Mouse (Mus musculus): ENCODE measurements around the gene Tpcn2. TPM values are rescaled to one million over a fixed set of nuclear protein-coding genes. Genes with fewer than 3 reads are reported as not detected.

Tpcn2 gene
- polyA plus RNA-seq, 1 experiment = 49.2 TPM

GRCm38 (mm10) chr7:145210477-145211070 is 73.2 kb downstream of the Tpcn2 start:
- TF ChIP-seq CTCF (IDR thresholded peaks at IDR 0.05; ENCODE audit: borderline replicate concordance, control insufficient read depth, extremely low read depth, insufficient read depth, low read length, poor library complexity) (no peak), POLR2A (IDR thresholded peaks at IDR 0.05; ENCODE audit: control insufficient read depth, extremely low read depth, insufficient read depth, low read length, poor library complexity) (no peak)
- Histone ChIP-seq H3K4me3 (ENCODE audit: control insufficient read depth, insufficient read depth, low read length) (no peak overlapping the region), H3K27ac (ENCODE audit: control insufficient read depth, insufficient read depth, low read length) (no peak overlapping the region), H3K27me3 (ENCODE audit: control insufficient read depth, insufficient read depth, low read length) (no peaks in the 10 kb centered on the region), H3K4me1 (replicated peaks; ENCODE audit: control insufficient read depth, insufficient read depth, low read length) (no peaks in the 10 kb centered on the region; the same call in 1 of the 2 replicates), H3K36me3 (ENCODE audit: control insufficient read depth, insufficient read depth, low read length) (no peaks in the 10 kb centered on the region)
- 54% methylated on average over 4 of the region's 4 CpGs for WGBS
- DNase-seq = no peak

GRCm38 (mm10) chr7:145208006-145208405 is 75.8 kb downstream of the Tpcn2 start, which contains the start of gene 1810010D01Rik:
Gene 1810010D01Rik, minus strand, starts transcription at chr7:145208119.
- Histone ChIP-seq H3K27ac (ENCODE audit: control insufficient read depth, insufficient read depth, low read length) (no peak within 1 kb of the TSS), H3K36me3 (ENCODE audit: control insufficient read depth, insufficient read depth, low read length) (no peaks in the 10 kb centered on the region), H3K4me3 (ENCODE audit: control insufficient read depth, insufficient read depth, low read length) (no peak within 1 kb of the TSS), H3K4me1 (replicated peaks; ENCODE audit: control insufficient read depth, insufficient read depth, low read length) (no peaks in the 10 kb centered on the region; the same call in 1 of the 2 replicates), H3K27me3 (ENCODE audit: control insufficient read depth, insufficient read depth, low read length) (no peaks in the 10 kb centered on the region)
- TF ChIP-seq POLR2A (IDR thresholded peaks at IDR 0.05; ENCODE audit: control insufficient read depth, extremely low read depth, insufficient read depth, low read length, poor library complexity) (no peak), CTCF (IDR thresholded peaks at IDR 0.05; ENCODE audit: borderline replicate concordance, control insufficient read depth, extremely low read depth, insufficient read depth, low read length, poor library complexity) (no peak)
- WGBS = 95% methylated on average over 4 of the region's 4 CpGs
- no peak for DNase-seq

- Histone ChIP-seq H3K27ac (ENCODE audit: control insufficient read depth, insufficient read depth, low read length) (no peak overlapping the region), H3K4me1 (replicated peaks; ENCODE audit: control insufficient read depth, insufficient read depth, low read length) (no peaks in the 10 kb centered on the region; the same call in 1 of the 2 replicates), H3K36me3 (ENCODE audit: control insufficient read depth, insufficient read depth, low read length) (no peaks in the 10 kb centered on the region), H3K27me3 (ENCODE audit: control insufficient read depth, insufficient read depth, low read length) (no peaks in the 10 kb centered on the region), H3K4me3 (ENCODE audit: control insufficient read depth, insufficient read depth, low read length) (no peak overlapping the region)
- WGBS = 87% methylated on average over 6 of the region's 6 CpGs
- no peak for DNase-seq
- no peak for TF ChIP-seq POLR2A (IDR thresholded peaks at IDR 0.05; ENCODE audit: control insufficient read depth, extremely low read depth, insufficient read depth, low read length, poor library complexity)
- TF ChIP-seq CTCF (IDR thresholded peaks at IDR 0.05; ENCODE audit: borderline replicate concordance, control insufficient read depth, extremely low read depth, insufficient read depth, low read length, poor library complexity) = no peak
Measured at GRCm38 (mm10) chr7:145206801-145207200, 77.0 kb downstream of the Tpcn2 start.

GRCm38 (mm10) chr7:145206056-145206610 is 77.7 kb downstream of the Tpcn2 start:
- Histone ChIP-seq H3K36me3 (ENCODE audit: control insufficient read depth, insufficient read depth, low read length) (no peaks in the 10 kb centered on the region), H3K4me3 (ENCODE audit: control insufficient read depth, insufficient read depth, low read length) (no peak overlapping the region), H3K27ac (ENCODE audit: control insufficient read depth, insufficient read depth, low read length) (no peak overlapping the region), H3K27me3 (ENCODE audit: control insufficient read depth, insufficient read depth, low read length) (no peaks in the 10 kb centered on the region), H3K4me1 (replicated peaks; ENCODE audit: control insufficient read depth, insufficient read depth, low read length) (no peaks in the 10 kb centered on the region; the same call in 1 of the 2 replicates)
- no peak for DNase-seq
- 47% methylated on average over 34 of the region's 34 CpGs for WGBS
- TF ChIP-seq POLR2A (IDR thresholded peaks at IDR 0.05; ENCODE audit: control insufficient read depth, extremely low read depth, insufficient read depth, low read length, poor library complexity) (no peak), CTCF (IDR thresholded peaks at IDR 0.05; ENCODE audit: borderline replicate concordance, control insufficient read depth, extremely low read depth, insufficient read depth, low read length, poor library complexity) (no peak)

- no peaks in the 10 kb centered on the region for H3K36me3 ChIP-seq (ENCODE audit: control insufficient read depth, insufficient read depth, low read length)
- no peak for TF ChIP-seq POLR2A (IDR thresholded peaks at IDR 0.05; ENCODE audit: control insufficient read depth, extremely low read depth, insufficient read depth, low read length, poor library complexity)
- no peak for TF ChIP-seq CTCF (IDR thresholded peaks at IDR 0.05; ENCODE audit: borderline replicate concordance, control insufficient read depth, extremely low read depth, insufficient read depth, low read length, poor library complexity)
- H3K27ac ChIP-seq (ENCODE audit: control insufficient read depth, insufficient read depth, low read length) = no peak overlapping the region
- H3K27me3 ChIP-seq (ENCODE audit: control insufficient read depth, insufficient read depth, low read length) = no peaks in the 10 kb centered on the region
- 94% methylated on average over 4 of the region's 4 CpGs for WGBS
- no peak overlapping the region for H3K4me3 ChIP-seq (ENCODE audit: control insufficient read depth, insufficient read depth, low read length)
- no peak for DNase-seq
- H3K4me1 ChIP-seq (replicated peaks; ENCODE audit: control insufficient read depth, insufficient read depth, low read length) = no peaks in the 10 kb centered on the region; the same call in 1 of the 2 replicates
Measured at GRCm38 (mm10) chr7:145205363-145205902, 78.4 kb downstream of the Tpcn2 start.

- 88% methylated on average over 2 of the region's 2 CpGs for WGBS
- Histone ChIP-seq H3K27ac (ENCODE audit: control insufficient read depth, insufficient read depth, low read length) (no peak overlapping the region), H3K4me3 (ENCODE audit: control insufficient read depth, insufficient read depth, low read length) (no peak overlapping the region), H3K27me3 (ENCODE audit: control insufficient read depth, insufficient read depth, low read length) (no peaks in the 10 kb centered on the region), H3K36me3 (ENCODE audit: control insufficient read depth, insufficient read depth, low read length) (no peaks in the 10 kb centered on the region), H3K4me1 (replicated peaks; ENCODE audit: control insufficient read depth, insufficient read depth, low read length) (no peaks in the 10 kb centered on the region)
- no peak for DNase-seq
- TF ChIP-seq CTCF (IDR thresholded peaks at IDR 0.05; ENCODE audit: borderline replicate concordance, control insufficient read depth, extremely low read depth, insufficient read depth, low read length, poor library complexity) (no peak), POLR2A (IDR thresholded peaks at IDR 0.05; ENCODE audit: control insufficient read depth, extremely low read depth, insufficient read depth, low read length, poor library complexity) (no peak)
Measured at GRCm38 (mm10) chr7:145199711-145200110, 84.1 kb downstream of the Tpcn2 start.

All from thymus, adult 2 months (tissue).